Mouse (Mus musculus) T-helper 1 cell (primary cell): ENCODE measurements at regions not wholly inside any gene's neighbourhood (a gene's known extent, or its start where the extent isn't known, plus 50 kb on each side); places are given as distances from the start of the nearest gene placed in this dataset.

Source experiments
- in situ Hi-C: fragments of 300-600 bp; cut with MboI, MseI; formaldehyde crosslinking; loops from one replicate; pipeline ENCODE4 v1.15.1; 2025; ENCODE audit warnings: high pct_unique_total_duplicates

- in situ Hi-C loops, result no loop called here
Measured at GRCm38 (mm10) chr8:126854121-126855055, 91.3 kb downstream of the Tomm20 start.

- in situ Hi-C loops, result no loop called here
Measured at GRCm38 (mm10) chr8:126852663-126853390, 92.8 kb downstream of the Tomm20 start.

- in situ Hi-C loops, result no loop called here
Measured at GRCm38 (mm10) chr8:126852184-126852583, 93.5 kb downstream of the Tomm20 start.

- in situ Hi-C loops, result no loop called here
Measured at GRCm38 (mm10) chr8:126851780-126852179, 93.9 kb downstream of the Tomm20 start.

- in situ Hi-C loops, result no loop called here
Measured at GRCm38 (mm10) chr8:126850189-126850535, 95.5 kb downstream of the Tomm20 start.

- in situ Hi-C loops, result loop anchor here (5.0 kb wide), 1 partner anchor 262 kb away; no protein-coding TSS in a partner anchor
Measured at GRCm38 (mm10) chr8:126849411-126850188, 96.0 kb downstream of the Tomm20 start.

GRCm38 (mm10) chr8:126848369-126849105 is 97.1 kb downstream of the Tomm20 start:
- in situ Hi-C loops, result loop anchor here (5.0 kb wide), 1 partner anchor 261 kb away; no protein-coding TSS in a partner anchor

GRCm38 (mm10) chr8:126847664-126848353 is 97.8 kb downstream of the Tomm20 start:
- in situ Hi-C loops, result loop anchor here (5.0 kb wide), 1 partner anchor 261 kb away; no protein-coding TSS in a partner anchor

GRCm38 (mm10) chr8:126846188-126846565 is 99.5 kb downstream of the Tomm20 start:
- in situ Hi-C loops, result loop anchor here (5.0 kb wide), 1 partner anchor 259 kb away; no protein-coding TSS in a partner anchor

- in situ Hi-C loops, result loop anchor here (5.0 kb wide), 1 partner anchor 258 kb away; no protein-coding TSS in a partner anchor
Measured at GRCm38 (mm10) chr8:126845530-126846187, 100.0 kb downstream of the Tomm20 start.

GRCm38 (mm10) chr8:126844627-126845026 is 101.0 kb downstream of the Tomm20 start:
- in situ Hi-C loops, result loop anchor here (5.0 kb wide), 1 partner anchor 257 kb away; no protein-coding TSS in a partner anchor

GRCm38 (mm10) chr8:126841187-126841586 is 104.5 kb downstream of the Tomm20 start:
- in situ Hi-C loops, result no loop called here

GRCm38 (mm10) chr8:126839712-126840355 is 105.8 kb downstream of the Tomm20 start:
- in situ Hi-C loops, result no loop called here

- in situ Hi-C loops, result no loop called here
Measured at GRCm38 (mm10) chr8:126839039-126839711, 106.5 kb downstream of the Tomm20 start.

GRCm38 (mm10) chr8:126838228-126838627 is 107.4 kb downstream of the Tomm20 start:
- in situ Hi-C loops, result no loop called here

GRCm38 (mm10) chr8:126837318-126838025 is 108.2 kb downstream of the Tomm20 start:
- in situ Hi-C loops, result no loop called here

- in situ Hi-C loops, result no loop called here
Measured at GRCm38 (mm10) chr8:126835554-126835953, 110.1 kb downstream of the Tomm20 start.
